Mouse (Mus musculus) adrenal gland, postnatal 25 days (tissue): ENCODE measurements around the gene Rab20. TPM values are rescaled to one million over a fixed set of nuclear protein-coding genes. Genes with fewer than 3 reads are reported as not detected.

ENCODE experiments used
- DNase-seq: peaks from one replicate; pipeline ENCODE4 v3.0.0; 2021; ENCODE audit warnings: mixed read lengths
- total RNA-seq: library from RNA; stranded (reverse); gene quantifications from 2 replicates; pipeline ENCODE4 v1.2.3, GENCODE M21; 2021

Gene Rab20
- total RNA-seq, 1 experiment from 2014 or later, result 11.4 TPM

- no peak for DNase-seq
These were observed 73.9 kb downstream of the Rab20 start for GRCm38 (mm10) chr8:11404614-11405013.

- DNase-seq, result no peak
These were observed 74.7 kb downstream of the Rab20 start for GRCm38 (mm10) chr8:11403813-11404212.

Other genes with a start within 250 kb of the Rab20 start
- gene Col4a2, start 165.9 kb downstream of the Rab20 start, total RNA-seq, result 214 and 239 TPM in 2 replicates
- gene Col4a1, start 165.9 kb downstream of the Rab20 start, total RNA-seq, result 385 and 411 TPM in 2 replicates
- gene Naxd, start 18.8 kb upstream of the Rab20 start, total RNA-seq, result 75.0 and 77.5 TPM in 2 replicates
- 35.5 and 44.8 TPM in 2 replicates for gene Cars2, start 72.1 kb upstream of the Rab20 start, total RNA-seq
- gene Ing1, start 76.9 kb upstream of the Rab20 start, total RNA-seq, result 37.9 and 47.1 TPM in 2 replicates
- gene Ankrd10, start 157.0 kb upstream of the Rab20 start, total RNA-seq, result 76.1 and 77.4 TPM in 2 replicates
- gene 1700016D06Rik, start 222.4 kb upstream of the Rab20 start, total RNA-seq, result not detected in 2 replicates
- 47.8 and 56.5 TPM in 2 replicates for gene Arhgef7, start 249.0 kb upstream of the Rab20 start, total RNA-seq